Mouse (Mus musculus): ENCODE results near the gene Gm49342. TPM values are rescaled to one million over a fixed set of nuclear protein-coding genes. Genes with fewer than 3 reads are reported as not detected.

The Gm49342 gene
- polyA plus RNA-seq, 2 experiments = 42.1 TPM; not detected in 1

DNA sequence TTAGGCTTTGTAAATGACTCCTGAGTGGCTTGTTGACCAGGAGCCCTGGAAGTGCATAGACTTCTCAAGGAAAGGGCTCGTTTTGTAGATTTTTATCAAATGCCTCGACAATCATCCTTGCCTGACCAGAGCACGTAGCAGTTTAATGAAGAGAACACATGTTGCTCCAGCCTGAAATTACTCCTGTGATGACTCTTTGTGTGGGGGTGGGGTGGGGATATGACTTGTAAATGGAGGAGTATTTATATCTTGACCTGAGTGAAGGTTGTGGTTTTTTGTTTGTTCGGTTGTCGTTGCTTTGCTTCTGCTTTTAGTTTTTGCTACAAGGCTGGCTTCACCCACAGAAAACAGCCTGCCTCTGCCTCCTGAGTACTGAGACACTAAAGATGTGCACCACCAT is 37.5 kb downstream of the Gm49342 start:
- ATAC-seq (ENCODE audit: low FRiP score, low read depth) = no peak
- WGBS = 68% methylated on average over 5 of the region's 5 CpGs
- no peak overlapping the region for H3K4me3 ChIP-seq (replicated peaks; ENCODE audit: low read length)
- no peak for DNase-seq (ENCODE audit: low spot score)
- no peaks in the 10 kb centered on the region for H3K36me3 ChIP-seq (ENCODE audit: control insufficient read depth, insufficient read depth, low read length)
- no peaks in the 10 kb centered on the region for H3K27me3 ChIP-seq (ENCODE audit: control insufficient read depth, insufficient read depth, low read length)
- no peaks in the 10 kb centered on the region for H3K9me3 ChIP-seq (ENCODE audit: control insufficient read depth, low read length)
- H3K27ac ChIP-seq (replicated peaks; ENCODE audit: low read depth, low read length) = no peak overlapping the region
- no peak overlapping the region for H3K4me2 ChIP-seq (replicated peaks; ENCODE audit: low read depth, low read length, severe bottlenecking)
- peaks cover 3% of the 10 kb centered on the region for H3K4me1 ChIP-seq (ENCODE audit: control insufficient read depth, insufficient read depth, low read length)
- TF ChIP-seq POLR2A (IDR thresholded peaks at IDR 0.05; ENCODE audit: borderline replicate concordance, extremely low read depth, insufficient read depth, insufficient read length) = no peak
- H3K9ac ChIP-seq (ENCODE audit: low read depth, low read length, severe bottlenecking) = no peak overlapping the region

DNA sequence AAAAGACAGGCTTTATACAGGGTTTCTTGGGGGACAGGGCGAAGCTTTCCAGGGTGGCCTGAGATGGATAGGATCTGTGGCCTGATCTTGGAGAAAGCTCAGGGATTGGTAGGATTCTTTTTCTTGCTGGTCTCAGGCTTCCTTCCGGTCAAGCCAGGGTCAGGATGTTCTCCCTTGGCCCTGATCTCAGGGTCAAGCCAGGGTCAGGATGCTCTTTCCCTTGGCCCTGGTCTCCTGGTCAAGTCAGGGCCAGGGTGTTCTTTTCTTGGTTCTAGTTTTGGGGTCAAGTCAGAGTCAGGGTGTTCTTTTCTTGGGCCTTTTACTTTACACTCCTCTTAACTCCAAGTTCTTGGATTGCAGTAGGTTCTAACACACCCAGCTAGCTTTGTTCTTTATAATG is 43.4 kb downstream of the Gm49342 start:
- Histone ChIP-seq H3K27ac (replicated peaks; ENCODE audit: low read depth, low read length) (no peak overlapping the region), H3K27me3 (ENCODE audit: control insufficient read depth, insufficient read depth, low read length) (no peaks in the 10 kb centered on the region), H3K36me3 (ENCODE audit: control insufficient read depth, insufficient read depth, low read length) (no peaks in the 10 kb centered on the region), H3K4me2 (replicated peaks; ENCODE audit: low read depth, low read length, severe bottlenecking) (no peak overlapping the region), H3K9ac (ENCODE audit: low read depth, low read length, severe bottlenecking) (no peak overlapping the region), H3K4me1 (ENCODE audit: control insufficient read depth, insufficient read depth, low read length) (no peaks in the 10 kb centered on the region), H3K4me3 (replicated peaks; ENCODE audit: low read length) (no peak overlapping the region), H3K9me3 (ENCODE audit: control insufficient read depth, low read length) (no peaks in the 10 kb centered on the region)
- no peak for ATAC-seq (ENCODE audit: low FRiP score, low read depth)
- 82% methylated on average over 2 of the region's 2 CpGs for WGBS
- TF ChIP-seq POLR2A (IDR thresholded peaks at IDR 0.05; ENCODE audit: borderline replicate concordance, extremely low read depth, insufficient read depth, insufficient read length) = no peak
- DNase-seq (ENCODE audit: low spot score) = no peak

DNA sequence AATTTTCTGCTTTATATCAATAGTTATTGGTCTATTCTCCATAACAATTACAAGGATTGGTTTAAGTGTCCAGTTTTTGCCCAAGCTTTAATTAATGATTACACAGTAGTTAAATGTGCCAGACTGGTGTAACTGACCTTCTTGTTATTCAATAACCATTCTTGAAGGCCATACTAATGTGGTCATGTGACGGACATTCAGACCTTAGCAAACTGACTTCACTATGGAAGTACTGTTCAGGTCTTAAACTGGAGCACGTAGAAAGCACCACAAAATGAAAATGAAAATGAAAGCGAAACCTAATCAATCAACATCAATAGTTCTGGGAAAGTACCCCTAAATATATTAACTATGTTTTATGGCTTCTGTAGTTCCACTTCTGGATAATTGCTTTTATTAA is 46.7 kb downstream of the Gm49342 start:
- ATAC-seq (ENCODE audit: low FRiP score, low read depth) (no peak), DNase-seq (ENCODE audit: low spot score) (no peak)
- Histone ChIP-seq H3K27ac (replicated peaks; ENCODE audit: low read depth, low read length) (no peak overlapping the region), H3K4me3 (replicated peaks; ENCODE audit: low read length) (no peak overlapping the region), H3K9ac (ENCODE audit: low read depth, low read length, severe bottlenecking) (no peak overlapping the region), H3K36me3 (ENCODE audit: control insufficient read depth, insufficient read depth, low read length) (no peaks in the 10 kb centered on the region), H3K27me3 (ENCODE audit: control insufficient read depth, insufficient read depth, low read length) (no peaks in the 10 kb centered on the region), H3K4me2 (replicated peaks; ENCODE audit: low read depth, low read length, severe bottlenecking) (no peak overlapping the region), H3K9me3 (ENCODE audit: control insufficient read depth, low read length) (no peaks in the 10 kb centered on the region), H3K4me1 (ENCODE audit: control insufficient read depth, insufficient read depth, low read length) (no peaks in the 10 kb centered on the region)
- TF ChIP-seq POLR2A (IDR thresholded peaks at IDR 0.05; ENCODE audit: borderline replicate concordance, extremely low read depth, insufficient read depth, insufficient read length) = no peak
- 82% methylated on average over 3 of the region's 3 CpGs for WGBS

DNA sequence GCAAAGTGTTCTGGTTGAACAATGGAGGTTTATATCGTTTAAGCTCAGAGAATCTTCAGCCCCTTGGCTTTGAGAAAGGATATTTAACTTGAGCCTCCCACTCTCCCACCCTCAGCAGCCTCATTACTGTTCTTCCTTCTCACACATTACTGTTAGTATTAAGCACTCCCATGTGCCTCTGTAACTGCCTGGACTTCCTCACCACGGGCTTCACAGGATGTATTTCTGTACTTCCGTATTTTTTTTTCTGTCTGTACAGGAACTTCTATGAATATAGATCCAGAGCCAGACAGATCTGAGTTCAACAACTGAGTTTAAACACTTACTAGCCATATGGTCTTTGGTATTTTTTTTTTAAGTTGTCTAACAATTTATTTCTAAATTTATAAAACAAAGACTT is 52.8 kb downstream of the Gm49342 start:
- Histone ChIP-seq H3K4me1 (ENCODE audit: control insufficient read depth, insufficient read depth, low read length) (no peaks in the 10 kb centered on the region), H3K4me2 (replicated peaks; ENCODE audit: low read depth, low read length, severe bottlenecking) (no peak overlapping the region), H3K36me3 (ENCODE audit: control insufficient read depth, insufficient read depth, low read length) (no peaks in the 10 kb centered on the region), H3K4me3 (replicated peaks; ENCODE audit: low read length) (no peak overlapping the region), H3K27ac (replicated peaks; ENCODE audit: low read depth, low read length) (no peak overlapping the region), H3K9ac (ENCODE audit: low read depth, low read length, severe bottlenecking) (no peak overlapping the region), H3K27me3 (ENCODE audit: control insufficient read depth, insufficient read depth, low read length) (no peaks in the 10 kb centered on the region), H3K9me3 (ENCODE audit: control insufficient read depth, low read length) (no peaks in the 10 kb centered on the region)
- no peak for TF ChIP-seq POLR2A (IDR thresholded peaks at IDR 0.05; ENCODE audit: borderline replicate concordance, extremely low read depth, insufficient read depth, insufficient read length)
- 49% methylated on average over 3 of the region's 3 CpGs for WGBS
- DNase-seq (ENCODE audit: low spot score) (no peak), ATAC-seq (ENCODE audit: low FRiP score, low read depth) (no peak)

DNA sequence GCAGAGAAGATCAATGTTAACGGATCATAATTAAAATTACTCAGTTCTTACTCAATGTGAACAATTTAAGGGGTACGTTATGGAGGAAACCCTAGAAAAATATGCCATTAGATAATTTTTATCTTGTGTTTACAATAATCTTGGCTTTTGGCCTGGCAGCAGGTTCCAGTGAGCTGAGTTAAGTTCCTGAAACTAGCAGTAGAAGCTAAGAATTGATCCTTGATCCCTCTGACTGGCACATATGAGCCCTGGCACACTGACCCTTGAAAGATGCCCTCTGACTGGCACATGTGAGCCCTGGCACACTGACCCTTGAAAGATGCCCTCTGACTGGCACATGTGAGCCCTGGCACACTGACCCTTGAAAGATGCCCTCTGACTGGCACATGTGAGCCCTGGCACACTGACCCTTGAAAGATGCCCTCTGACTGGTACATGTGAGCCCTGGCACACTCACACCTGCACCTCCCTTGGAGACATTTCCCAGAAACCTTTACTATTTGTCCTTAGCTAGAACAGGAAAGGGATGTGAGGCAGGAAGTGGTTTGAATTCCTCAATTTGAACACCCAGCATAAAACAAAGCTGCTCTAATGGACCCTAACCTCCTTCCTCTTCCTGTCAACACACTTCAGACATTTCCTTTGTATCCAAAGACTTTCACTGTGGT is 53.8 kb downstream of the Gm49342 start:
- no peak overlapping the region for H3K9ac ChIP-seq (ENCODE audit: low read depth, low read length, severe bottlenecking)
- ATAC-seq (ENCODE audit: low FRiP score, low read depth) (no peak), DNase-seq (ENCODE audit: low spot score) (no peak)
- TF ChIP-seq POLR2A (IDR thresholded peaks at IDR 0.05; ENCODE audit: borderline replicate concordance, extremely low read depth, insufficient read depth, insufficient read length) = no peak
- no peak overlapping the region for H3K27ac ChIP-seq (replicated peaks; ENCODE audit: low read depth, low read length)
- no peak overlapping the region for H3K4me3 ChIP-seq (replicated peaks; ENCODE audit: low read length)
- no peaks in the 10 kb centered on the region for H3K4me1 ChIP-seq (ENCODE audit: control insufficient read depth, insufficient read depth, low read length)
- no peaks in the 10 kb centered on the region for H3K27me3 ChIP-seq (ENCODE audit: control insufficient read depth, insufficient read depth, low read length)
- H3K36me3 ChIP-seq (ENCODE audit: control insufficient read depth, insufficient read depth, low read length) = no peaks in the 10 kb centered on the region
- 86% methylated on average over 2 of the region's 2 CpGs for WGBS
- no peak overlapping the region for H3K4me2 ChIP-seq (replicated peaks; ENCODE audit: low read depth, low read length, severe bottlenecking)
- no peaks in the 10 kb centered on the region for H3K9me3 ChIP-seq (ENCODE audit: control insufficient read depth, low read length)

Measured in limb, embryonic 14.5 days (tissue).